Comparison of ENCODE assay signal across 10 mouse cellular contexts in genomic region chr4:133863795-133864379, GRCm38 (mm10). TPM values are rescaled to one million over a fixed set of nuclear protein-coding genes. Genes with fewer than 3 reads are reported as not detected.
DNase-seq lines count a peak whose midpoint lies in the region; ATAC-seq and TF ChIP-seq lines count a peak whose summit lies in the region.
"Had no signal": no experiment of that assay in that cellular context is flagged by ENCODE, and none has a peak within 500 bp of the region (broad histone marks: within the 10 kb centered on the region; RNA-seq: fewer than 3 reads in every experiment).

No protein-coding gene starts in this region.

- H3K9ac ChIP-seq in heart, postnatal 0 days (replicated peaks; ENCODE audit: low read depth, low read length): no peak overlapping the region
- H3K9ac ChIP-seq in heart, embryonic 12.5 days: no peak overlapping the region
- peak overlapping the region; percentile 11 for H3K9ac ChIP-seq in embryonic facial prominence, embryonic 11.5 days (replicated peaks; ENCODE audit: low read length)
- H3K9ac ChIP-seq: neural tube, embryonic 12.5 days had no signal

- no peak for ATAC-seq in heart, postnatal 0 days (ENCODE audit: insufficient read depth, low read depth)
- no peak for ATAC-seq in heart, embryonic 12.5 days (ENCODE audit: insufficient number of reproducible peaks, low FRiP score)
- ATAC-seq in embryonic facial prominence, embryonic 11.5 days (replicated peaks; ENCODE audit: insufficient number of reproducible peaks, low FRiP score, low TSS enrichment, low read depth): no peak

- 0 out of 2 replicates have a peak, but pooled peaks cover 3% of the 10 kb centered on the region for H3K36me3 ChIP-seq in heart, postnatal 0 days (replicated peaks; ENCODE audit: control insufficient read depth, insufficient read depth, low read length)
- peaks cover 31% of the 10 kb centered on the region for H3K36me3 ChIP-seq in heart, embryonic 12.5 days
- no peaks in the 10 kb centered on the region for H3K36me3 ChIP-seq in embryonic facial prominence, embryonic 11.5 days (replicated peaks; ENCODE audit: control insufficient read depth, insufficient read depth, low read depth, low read length)

- TF ChIP-seq EP300 in heart, postnatal 0 days (IDR thresholded peaks at IDR 0.05; ENCODE audit: low read depth): no peak

- H3K4me3 ChIP-seq in heart, postnatal 0 days (ENCODE audit: low read depth, low read length): no peak overlapping the region
- H3K4me3 ChIP-seq in heart, embryonic 12.5 days: no peak overlapping the region
- no peak overlapping the region for H3K4me3 ChIP-seq in embryonic facial prominence, embryonic 11.5 days (ENCODE audit: low read depth, low read length)
- H3K4me3 ChIP-seq: limb, embryonic 10.5 days; neural tube, embryonic 12.5 days had no signal

- no peak for TF ChIP-seq CTCF in heart, postnatal 0 days (IDR thresholded peaks at IDR 0.05; ENCODE audit: low read depth)

- H3K9me3 ChIP-seq in heart, postnatal 0 days (replicated peaks; ENCODE audit: control insufficient read depth, low read length): no peaks in the 10 kb centered on the region
- no peaks in the 10 kb centered on the region for H3K9me3 ChIP-seq in heart, embryonic 12.5 days (replicated peaks)
- H3K9me3 ChIP-seq in embryonic facial prominence, embryonic 11.5 days (replicated peaks; ENCODE audit: control insufficient read depth, low read length): no peaks in the 10 kb centered on the region
- H3K9me3 ChIP-seq: limb, embryonic 10.5 days; neural tube, embryonic 12.5 days had no signal

- no peaks in the 10 kb centered on the region for H3K27me3 ChIP-seq in heart, postnatal 0 days (ENCODE audit: control insufficient read depth, insufficient read depth, low read length)
- H3K27me3 ChIP-seq in heart, embryonic 12.5 days (replicated peaks): no peaks in the 10 kb centered on the region
- no peaks in the 10 kb centered on the region for H3K27me3 ChIP-seq in embryonic facial prominence, embryonic 11.5 days (ENCODE audit: control insufficient read depth, insufficient read depth, low read length)
- H3K27me3 ChIP-seq: neural tube, embryonic 12.5 days had no signal

- no peak overlapping the region for H3K4me2 ChIP-seq in heart, postnatal 0 days (ENCODE audit: low read depth, low read length)
- H3K4me2 ChIP-seq in heart, embryonic 12.5 days: no peak overlapping the region
- no peak overlapping the region for H3K4me2 ChIP-seq in embryonic facial prominence, embryonic 11.5 days (ENCODE audit: low read depth, low read length)
- H3K4me2 ChIP-seq: neural tube, embryonic 12.5 days had no signal

- peak overlapping the region; percentile 77 for H3K27ac ChIP-seq in heart, postnatal 0 days (ENCODE audit: low read depth)
- H3K27ac ChIP-seq in heart, embryonic 12.5 days (ENCODE audit: poor library complexity, severe bottlenecking): no peak overlapping the region
- no peak overlapping the region for H3K27ac ChIP-seq in embryonic facial prominence, embryonic 11.5 days (replicated peaks; ENCODE audit: low read depth, low read length)
- H3K27ac ChIP-seq: neural tube, embryonic 12.5 days had no signal

- DNase-seq in heart, postnatal 0 days (ENCODE audit: low spot score): no peak
- DNase-seq in R1 (ENCODE audit: low read depth, low spot score) (peak; percentile 41), adipocyte (ENCODE audit: low spot score) (no peak)
- DNase-seq in embryonic facial prominence, embryonic 11.5 days (ENCODE audit: low spot score): no peak
- peak; percentile 41 to 69 for DNase-seq in kidney, postnatal 4 days
- DNase-seq in left cerebral cortex, postnatal 14 days (ENCODE audit: low spot score in 2 of 2): no peak
- DNase-seq: lung, postnatal 10 days had no signal

- WGBS in heart, postnatal 0 days: 64% methylated on average over 12 of the region's 12 CpGs
- 63% methylated on average over 12 of the region's 12 CpGs for WGBS in heart, embryonic 12.5 days
- WGBS in embryonic facial prominence, embryonic 11.5 days: 63% methylated on average over 12 of the region's 12 CpGs

- H3K4me1 ChIP-seq in heart, postnatal 0 days (ENCODE audit: control insufficient read depth, insufficient read depth): no peaks in the 10 kb centered on the region
- H3K4me1 ChIP-seq in heart, embryonic 12.5 days (replicated peaks): peaks cover 11% of the 10 kb centered on the region
- no peaks in the 10 kb centered on the region for H3K4me1 ChIP-seq in embryonic facial prominence, embryonic 11.5 days (ENCODE audit: control insufficient read depth, insufficient read depth, low read length)

- intact Hi-C loops in left cerebral cortex, postnatal 14 days (cut with DNase I): no loop called here

RNA-seq across cellular contexts. Expression of gene Rps6ka1, which starts 23.7 kb away (rescaled TPM):
- 8.0 and 16.9 TPM in 2 replicates for total RNA-seq in heart, postnatal 0 days (2014; rRNA removed; ENCODE audit: low replicate concordance)
- 5.9 and 6.8 TPM in 2 replicates for polyA plus RNA-seq in heart, postnatal 0 days (2015; fragmentation: Nextera tagmentation; extraction: Ambion mirVana)
- 21.7 and 23.5 TPM in 2 replicates for polyA plus RNA-seq in heart, embryonic 12.5 days (2016; fragmentation: Nextera tagmentation; extraction: Ambion mirVana)
- 34.9 and 39.1 TPM in 2 replicates for polyA plus RNA-seq in embryonic facial prominence, embryonic 11.5 days (2014; fragmentation: Nextera tagmentation; extraction: Ambion mirVana)
- total RNA-seq in left cerebral cortex, postnatal 14 days (2021): 10 to 100 TPM; 12.7 TPM

Comparison
In these comparisons a context has a peak if more than half of its experiments do, and no peak if none do; other contexts are left out.
1. DNase-seq: peak in R1 (single experiment) and kidney, postnatal 4 days (2 of 2); none in heart, postnatal 0 days (single experiment), embryonic facial prominence, embryonic 11.5 days (single experiment), left cerebral cortex, postnatal 14 days (0 of 2) and adipocyte (single experiment).